Comparison of ENCODE assay signal across 8 mouse cellular contexts in genomic region chr17:34027656-34028223, GRCm38 (mm10). TPM values are rescaled to one million over a fixed set of nuclear protein-coding genes. Genes with fewer than 3 reads are reported as not detected.
DNase-seq lines count a peak whose midpoint lies in the region; ATAC-seq and TF ChIP-seq lines count a peak whose summit lies in the region.

Gene H2-Ke6, minus strand, starts transcription at chr17:34028060.

- H3K9ac ChIP-seq in heart, embryonic 11.5 days (ENCODE audit: low read depth, low read length): peak within 1 kb of the TSS; percentile 78
- peak within 1 kb of the TSS; percentile 75 for H3K9ac ChIP-seq in kidney, embryonic 16.5 days (replicated peaks; ENCODE audit: low read length)
- H3K9ac ChIP-seq in liver, embryonic 11.5 days (ENCODE audit: low read depth, low read length): peak within 1 kb of the TSS; percentile 64
- H3K9ac ChIP-seq in stomach, embryonic 15.5 days: peak within 1 kb of the TSS; percentile 46

- TF ChIP-seq POLR2A in brain, embryonic 14.5 days (IDR thresholded peaks at IDR 0.05; ENCODE audit: borderline replicate concordance, extremely low read depth, insufficient read depth, insufficient read length, poor library complexity, severe bottlenecking): peak; percentile 28; the same call in 1 of the 2 replicates

- under 1% methylated on average over 48 of the region's 49 CpGs for WGBS in heart, embryonic 11.5 days (ENCODE audit: insufficient replicate concordance)
- WGBS in kidney, embryonic 16.5 days: under 1% methylated on average over 49 of the region's 49 CpGs
- WGBS in liver, embryonic 11.5 days: under 1% methylated on average over 49 of the region's 49 CpGs
- WGBS in stomach, embryonic 15.5 days: under 1% methylated on average over 49 of the region's 49 CpGs

- DNase-seq in brain, embryonic 14.5 days (ENCODE audit: low read depth): peak; percentile 96
- peak; percentile 94 for DNase-seq in liver, embryonic 11.5 days (ENCODE audit: low spot score)
- DNase-seq in natural killer cell, adult 2 months (ENCODE audit: low spot score in 2 of 2): peak; percentile 82 to 89

- peak within 1 kb of the TSS; percentile 73 for H3K27ac ChIP-seq in heart, embryonic 11.5 days (ENCODE audit: low read depth, low read length)
- peak within 1 kb of the TSS; percentile 54 for H3K27ac ChIP-seq in kidney, embryonic 16.5 days (ENCODE audit: low read length)
- peak within 1 kb of the TSS; percentile 53 for H3K27ac ChIP-seq in liver, embryonic 11.5 days (ENCODE audit: low read depth, low read length)
- peak within 1 kb of the TSS; percentile 78 for H3K27ac ChIP-seq in stomach, embryonic 15.5 days

- peaks cover 85% of the 10 kb centered on the region for H3K4me1 ChIP-seq in erythroblast, embryonic 14.5 days (ENCODE audit: control insufficient read depth)
- H3K4me1 ChIP-seq in heart, embryonic 11.5 days (ENCODE audit: control insufficient read depth, insufficient read depth, low read length): peaks cover 51% of the 10 kb centered on the region
- H3K4me1 ChIP-seq in kidney, embryonic 16.5 days (ENCODE audit: insufficient read depth, low read length): peaks cover 60% of the 10 kb centered on the region
- H3K4me1 ChIP-seq in liver, embryonic 11.5 days (replicated peaks; ENCODE audit: control insufficient read depth, insufficient read depth, low read length): peaks cover 54% of the 10 kb centered on the region
- H3K4me1 ChIP-seq in stomach, embryonic 15.5 days: peaks cover 59% of the 10 kb centered on the region

- H3K4me2 ChIP-seq in heart, embryonic 11.5 days: peak within 1 kb of the TSS; percentile 97
- H3K4me2 ChIP-seq in kidney, embryonic 16.5 days (replicated peaks; ENCODE audit: low read depth, low read length): peak within 1 kb of the TSS; percentile 86
- H3K4me2 ChIP-seq in liver, embryonic 11.5 days: peak within 1 kb of the TSS; percentile 76
- H3K4me2 ChIP-seq in stomach, embryonic 15.5 days: peak within 1 kb of the TSS; percentile 94

- H3K79me3 ChIP-seq in C2C12 (ENCODE audit: low read depth): peaks cover 29% of the 10 kb centered on the region

- peaks cover 7% of the 10 kb centered on the region for H3K9me3 ChIP-seq in erythroblast, embryonic 14.5 days (ENCODE audit: control insufficient read depth, low read length)
- no peaks in the 10 kb centered on the region for H3K9me3 ChIP-seq in heart, embryonic 11.5 days (replicated peaks; ENCODE audit: control insufficient read depth, low read length)
- H3K9me3 ChIP-seq in kidney, embryonic 16.5 days (ENCODE audit: low read length): no peaks in the 10 kb centered on the region
- 0 out of 2 replicates have a peak, but pooled peaks cover 2% of the 10 kb centered on the region for H3K9me3 ChIP-seq in liver, embryonic 11.5 days (ENCODE audit: control insufficient read depth, low read length)
- H3K9me3 ChIP-seq in stomach, embryonic 15.5 days: no peaks in the 10 kb centered on the region

- peaks cover 39% of the 10 kb centered on the region for H3K79me2 ChIP-seq in C2C12 (ENCODE audit: control insufficient read depth, insufficient read depth)

- peak within 1 kb of the TSS; percentile 78 for H3ac ChIP-seq in C2C12 (ENCODE audit: control insufficient read depth, insufficient read length, low read depth)

- H3K27me3 ChIP-seq in C2C12 (ENCODE audit: control insufficient read depth, insufficient read depth, insufficient read length): no peaks in the 10 kb centered on the region
- H3K27me3 ChIP-seq in erythroblast, embryonic 14.5 days (ENCODE audit: control insufficient read depth): no peaks in the 10 kb centered on the region
- no peaks in the 10 kb centered on the region for H3K27me3 ChIP-seq in heart, embryonic 11.5 days (ENCODE audit: control insufficient read depth, insufficient read depth, low read length)
- no peaks in the 10 kb centered on the region for H3K27me3 ChIP-seq in kidney, embryonic 16.5 days (ENCODE audit: insufficient read depth, low read length)
- H3K27me3 ChIP-seq in liver, embryonic 11.5 days (replicated peaks; ENCODE audit: control insufficient read depth, insufficient read depth, low read length): no peaks in the 10 kb centered on the region
- H3K27me3 ChIP-seq in stomach, embryonic 15.5 days (replicated peaks): no peaks in the 10 kb centered on the region

- H3K36me3 ChIP-seq in C2C12 (ENCODE audit: control insufficient read depth, insufficient read depth): peaks cover 24% of the 10 kb centered on the region
- peaks cover 36% of the 10 kb centered on the region for H3K36me3 ChIP-seq in erythroblast, embryonic 14.5 days (ENCODE audit: control insufficient read depth)
- peaks cover 17% of the 10 kb centered on the region for H3K36me3 ChIP-seq in heart, embryonic 11.5 days (ENCODE audit: control insufficient read depth, insufficient read depth, low read length)
- peaks cover 23% of the 10 kb centered on the region for H3K36me3 ChIP-seq in kidney, embryonic 16.5 days (ENCODE audit: insufficient read depth, low read length)
- H3K36me3 ChIP-seq in liver, embryonic 11.5 days (ENCODE audit: control insufficient read depth, insufficient read depth, low read length): peaks cover 25% of the 10 kb centered on the region
- peaks cover 14% of the 10 kb centered on the region for H3K36me3 ChIP-seq in stomach, embryonic 15.5 days

- H3K4me3 ChIP-seq in C2C12 (ENCODE audit: insufficient read depth, poor library complexity, severe bottlenecking): peak within 1 kb of the TSS; percentile 38
- peak within 1 kb of the TSS; percentile 84 for H3K4me3 ChIP-seq in erythroblast, embryonic 14.5 days (replicated peaks)
- H3K4me3 ChIP-seq in heart, embryonic 11.5 days (ENCODE audit: low read depth, low read length): peak within 1 kb of the TSS; percentile 71
- H3K4me3 ChIP-seq in kidney, embryonic 16.5 days (ENCODE audit: low read length): peak within 1 kb of the TSS; percentile 56
- H3K4me3 ChIP-seq in liver, embryonic 11.5 days (ENCODE audit: low read depth, low read length): peak within 1 kb of the TSS; percentile 81
- H3K4me3 ChIP-seq in stomach, embryonic 15.5 days (replicated peaks): peak within 1 kb of the TSS; percentile 56

- TF ChIP-seq CTCF in C2C12 (IDR thresholded peaks at IDR 0.05; ENCODE audit: control insufficient read depth, insufficient read depth, insufficient read length): peak; percentile 55
- TF ChIP-seq CTCF in brain, embryonic 14.5 days (IDR thresholded peaks at IDR 0.05; ENCODE audit: borderline replicate concordance, extremely low read depth, insufficient read depth, insufficient read length): peak; percentile 12; the same call in 1 of the 2 replicates

- ATAC-seq in heart, embryonic 11.5 days (replicated peaks; ENCODE audit: insufficient number of reproducible peaks, low FRiP score, low TSS enrichment): peak; percentile 81
- peak; percentile 84 for ATAC-seq in kidney, embryonic 16.5 days (ENCODE audit: low FRiP score, low TSS enrichment)
- ATAC-seq in liver, embryonic 11.5 days (replicated peaks; ENCODE audit: low FRiP score): peak; percentile 78
- ATAC-seq in stomach, embryonic 15.5 days (ENCODE audit: insufficient read depth, low FRiP score, low read depth): peak; percentile 80

TF ChIP-seq in C2C12, 6 proteins besides CTCF, POLR2A, EP300 and RAD21:
- TF ChIP-seq USF1 (IDR thresholded peaks at IDR 0.05; ENCODE audit: low read depth): no peak
- TF ChIP-seq MAX (IDR thresholded peaks at IDR 0.05): peak; percentile 45
- TF ChIP-seq MYOG (IDR thresholded peaks at IDR 0.05; ENCODE audit: control insufficient read depth, extremely low read depth, insufficient read length): no peak

RNA-seq across cellular contexts. Expression of gene H2-Ke6, which starts in this region (rescaled TPM):
- 17.6 TPM for polyA plus RNA-seq in C2C12 (2012; fragmentation: generic; extraction: Trizol)
- 88.8 and 156 TPM in 2 replicates for polyA plus RNA-seq in brain, embryonic 14.5 days (2012; rRNA removed)
- 1.4 TPM in 2 replicates for polyA plus RNA-seq in erythroblast, embryonic 14.5 days (2012)
- 29.4 and 35.5 TPM in 2 replicates for polyA plus RNA-seq in heart, embryonic 11.5 days (2014; fragmentation: Nextera tagmentation; extraction: Ambion mirVana)
- polyA plus RNA-seq in kidney, embryonic 16.5 days (2015; fragmentation: Nextera tagmentation; extraction: Ambion mirVana): 52.9 and 54.0 TPM in 2 replicates
- 34.2 and 45.1 TPM in 2 replicates for polyA plus RNA-seq in liver, embryonic 11.5 days (2014; fragmentation: Nextera tagmentation; extraction: Ambion mirVana)
- 50.8 and 58.4 TPM in 2 replicates for polyA plus RNA-seq in stomach, embryonic 15.5 days (2015; fragmentation: Nextera tagmentation; extraction: Ambion mirVana)

Comparison
In these comparisons a context has a peak if more than half of its experiments do, and no peak if none do; other contexts are left out.
1. Peak in every context shown above with its lines: DNase-seq, ATAC-seq, H3K4me3 ChIP-seq and H3K27ac ChIP-seq.